Comparison of ENCODE assay signal across 8 mouse cellular contexts in genomic region chr13:8780441-8780840, GRCm38 (mm10).
A peak's percentile ranks its signal among the peaks of the same experiment; 100 is the strongest.
DNase-seq lines count a peak whose midpoint lies in the region; ATAC-seq lines count a peak whose summit lies in the region.

No protein-coding gene starts in this region.

- no peak overlapping the region for H3K4me3 ChIP-seq in liver, embryonic 13.5 days (replicated peaks)

- H3K4me1 ChIP-seq in liver, embryonic 13.5 days (replicated peaks): no peaks in the 10 kb centered on the region

- no peak for ATAC-seq in monocyte, adult 5-6 weeks (replicated peaks; ENCODE audit: insufficient number of reproducible peaks, low FRiP score, low TSS enrichment, poor library complexity, severe bottlenecking)
- ATAC-seq in liver, embryonic 13.5 days (ENCODE audit: low read depth): peak; percentile 73

- no peaks in the 10 kb centered on the region for H3K36me3 ChIP-seq in liver, embryonic 13.5 days

- no peak overlapping the region for H3K27ac ChIP-seq in liver, embryonic 13.5 days

- no peak overlapping the region for H3K4me2 ChIP-seq in liver, embryonic 13.5 days

- no peak overlapping the region for H3K9ac ChIP-seq in liver, embryonic 13.5 days

- intact Hi-C loops in heart, postnatal 14 days (cut with DNase I): loop anchor here (5.0 kb wide), 1 partner anchor 1943 kb away; no protein-coding TSS in a partner anchor

- no peaks in the 10 kb centered on the region for H3K9me3 ChIP-seq in liver, embryonic 13.5 days (replicated peaks)

- peak; percentile 7 to 15 for DNase-seq in monocyte, adult 2 months (ENCODE audit: low read depth in 1 of 2, low spot score in 2 of 2)
- peak; percentile 60 for DNase-seq in T-cell, adult 2 months (ENCODE audit: low spot score)
- peak; percentile 31 for DNase-seq in cerebellum, adult 9-10 months
- DNase-seq in heart, postnatal 14 days: peak; percentile 32 to 49
- peak; percentile 50 for DNase-seq in liver, embryonic 13.5 days
- peak; percentile 25 for DNase-seq in retina, postnatal 7 days (ENCODE audit: low read depth, low spot score)
- no peak for DNase-seq in urinary bladder, adult 2 months (ENCODE audit: low spot score)

- H3K27me3 ChIP-seq in liver, embryonic 13.5 days: no peaks in the 10 kb centered on the region

- WGBS in liver, embryonic 13.5 days (ENCODE audit: insufficient replicate concordance): 26% methylated on average over 4 of the region's 4 CpGs
